Mouse (Mus musculus) spleen, adult 2 months (tissue): ENCODE data around the gene Kidins220.

Source experiments
- CTCF ChIP-seq: fragments of 200-500 bp; IDR thresholded peaks from 2 replicates; pipeline ENCODE4 v1.5.1; 2011; ENCODE audit warnings: mild to moderate bottlenecking, inconsistent platforms; ENCODE audit not compliant: insufficient read depth, insufficient read length, insufficient replicate concordance; ENCODE audit errors: extremely low read depth
- POLR2A ChIP-seq: fragments of 200-500 bp; IDR thresholded peaks from 2 replicates; pipeline ENCODE4 v1.6.1; 2011; ENCODE audit warnings: low read depth, low read length, inconsistent platforms

DNA sequence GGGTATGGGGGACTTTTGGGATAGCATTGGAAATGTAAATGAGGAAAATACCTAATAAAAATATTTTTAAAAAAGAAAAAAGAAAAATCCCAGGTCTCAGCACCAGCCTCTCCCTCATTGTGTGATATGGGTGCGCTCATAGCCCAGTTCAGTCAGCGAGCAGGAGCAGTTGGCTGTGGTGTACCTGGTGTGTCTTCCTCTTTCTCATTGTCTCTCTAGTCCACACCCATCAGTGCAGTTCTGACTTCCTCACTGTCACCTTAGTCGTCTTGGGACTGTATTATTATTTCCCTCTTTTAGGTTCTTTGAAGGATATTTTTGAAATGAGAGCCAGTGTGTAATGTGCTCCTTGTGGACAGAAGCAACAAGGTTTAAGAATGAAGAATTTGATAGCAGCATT lies 61.3 kb downstream of the Kidins220 start:
- no peak for TF ChIP-seq CTCF
- no peak for TF ChIP-seq POLR2A
